Mouse (Mus musculus): ENCODE results near the gene Ccdc3. TPM values are rescaled to one million over a fixed set of nuclear protein-coding genes. Genes with fewer than 3 reads are reported as not detected.

The Ccdc3 gene
- polyA plus RNA-seq, 1 experiment from 2014 or later = 22.7 TPM

- no peaks in the 10 kb centered on the region for H3K9me3 ChIP-seq (ENCODE audit: control insufficient read depth, low read depth, low read length)
- H3K4me1 ChIP-seq (ENCODE audit: control insufficient read depth, insufficient read depth, low read length) = no peaks in the 10 kb centered on the region
- no peak overlapping the region for H3K27ac ChIP-seq (ENCODE audit: low read length)
- H3K27me3 ChIP-seq (ENCODE audit: control insufficient read depth, insufficient read depth, low read length) = no peaks in the 10 kb centered on the region
- no peak overlapping the region for H3K9ac ChIP-seq (replicated peaks; ENCODE audit: low read depth, low read length)
- no peaks in the 10 kb centered on the region for H3K36me3 ChIP-seq (ENCODE audit: control insufficient read depth, insufficient read depth, low read length)
- no peak overlapping the region for H3K4me3 ChIP-seq (ENCODE audit: low read depth, low read length)
- no peak overlapping the region for H3K4me2 ChIP-seq (replicated peaks; ENCODE audit: low read depth, low read length)
- no peak for ATAC-seq (ENCODE audit: insufficient number of reproducible peaks, insufficient read depth, low FRiP score, low read depth)
- 79% methylated on average over 3 of the region's 3 CpGs for WGBS
Measured at GRCm38 (mm10) chr2:5185631-5186030, 48.1 kb downstream of the Ccdc3 start.

- WGBS = 90% methylated on average over 4 of the region's 4 CpGs
- H3K4me1 ChIP-seq (ENCODE audit: control insufficient read depth, insufficient read depth, low read length) = no peaks in the 10 kb centered on the region
Measured at GRCm38 (mm10) chr2:5192156-5192555, 54.6 kb downstream of the Ccdc3 start.

DNA sequence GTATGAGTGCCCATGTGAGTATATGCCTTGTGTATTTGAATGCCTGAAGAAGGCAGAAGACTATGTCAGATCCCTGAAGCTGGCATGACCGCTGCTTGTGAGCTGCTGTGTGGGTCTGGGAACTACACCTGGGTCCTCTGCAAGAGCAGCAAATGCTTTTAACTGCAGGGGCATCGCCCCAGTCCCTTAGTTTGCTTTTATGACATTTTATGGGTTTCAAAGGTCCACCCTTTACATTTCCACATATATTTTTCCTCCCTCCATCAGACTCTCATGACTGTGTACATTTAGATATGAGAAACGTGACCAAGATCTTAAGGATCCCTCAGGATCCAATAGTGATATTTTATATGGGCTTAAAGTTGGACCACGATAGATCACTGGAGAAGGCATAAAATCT, 55.5 kb downstream of the Ccdc3 start:
- WGBS = 76% methylated on average over 4 of the region's 4 CpGs
- Histone ChIP-seq H3K9me3 (ENCODE audit: control insufficient read depth, low read depth, low read length) (no peaks in the 10 kb centered on the region), H3K4me2 (replicated peaks; ENCODE audit: low read depth, low read length) (no peak overlapping the region), H3K9ac (replicated peaks; ENCODE audit: low read depth, low read length) (no peak overlapping the region), H3K4me3 (ENCODE audit: low read depth, low read length) (no peak overlapping the region), H3K27ac (ENCODE audit: low read length) (no peak overlapping the region), H3K27me3 (ENCODE audit: control insufficient read depth, insufficient read depth, low read length) (no peaks in the 10 kb centered on the region), H3K4me1 (ENCODE audit: control insufficient read depth, insufficient read depth, low read length) (no peaks in the 10 kb centered on the region), H3K36me3 (ENCODE audit: control insufficient read depth, insufficient read depth, low read length) (no peaks in the 10 kb centered on the region)
- no peak for ATAC-seq (ENCODE audit: insufficient number of reproducible peaks, insufficient read depth, low FRiP score, low read depth)

More at GRCm38 (mm10) chr2:5192156-5192555, 54.6 kb downstream of the Ccdc3 start:
- ATAC-seq (ENCODE audit: insufficient number of reproducible peaks, insufficient read depth, low FRiP score, low read depth) = no peak
- H3K9ac ChIP-seq (replicated peaks; ENCODE audit: low read depth, low read length) = no peak overlapping the region
- H3K27ac ChIP-seq (ENCODE audit: low read length) = no peak overlapping the region
- H3K4me3 ChIP-seq (ENCODE audit: low read depth, low read length) = no peak overlapping the region
- H3K27me3 ChIP-seq (ENCODE audit: control insufficient read depth, insufficient read depth, low read length) = no peaks in the 10 kb centered on the region
- no peak overlapping the region for H3K4me2 ChIP-seq (replicated peaks; ENCODE audit: low read depth, low read length)
- H3K36me3 ChIP-seq (ENCODE audit: control insufficient read depth, insufficient read depth, low read length) = no peaks in the 10 kb centered on the region
- no peaks in the 10 kb centered on the region for H3K9me3 ChIP-seq (ENCODE audit: control insufficient read depth, low read depth, low read length)

GRCm38 (mm10) chr2:5194701-5195215, 57.2 kb downstream of the Ccdc3 start:
- Histone ChIP-seq H3K4me3 (ENCODE audit: low read depth, low read length) (no peak overlapping the region), H3K9ac (replicated peaks; ENCODE audit: low read depth, low read length) (no peak overlapping the region), H3K4me1 (ENCODE audit: control insufficient read depth, insufficient read depth, low read length) (no peaks in the 10 kb centered on the region), H3K9me3 (ENCODE audit: control insufficient read depth, low read depth, low read length) (no peaks in the 10 kb centered on the region), H3K4me2 (replicated peaks; ENCODE audit: low read depth, low read length) (no peak overlapping the region), H3K27me3 (ENCODE audit: control insufficient read depth, insufficient read depth, low read length) (no peaks in the 10 kb centered on the region), H3K36me3 (ENCODE audit: control insufficient read depth, insufficient read depth, low read length) (no peaks in the 10 kb centered on the region), H3K27ac (ENCODE audit: low read length) (no peak overlapping the region)
- 63% methylated on average over 6 of the region's 6 CpGs for WGBS
- no peak for ATAC-seq (ENCODE audit: insufficient number of reproducible peaks, insufficient read depth, low FRiP score, low read depth)

DNA sequence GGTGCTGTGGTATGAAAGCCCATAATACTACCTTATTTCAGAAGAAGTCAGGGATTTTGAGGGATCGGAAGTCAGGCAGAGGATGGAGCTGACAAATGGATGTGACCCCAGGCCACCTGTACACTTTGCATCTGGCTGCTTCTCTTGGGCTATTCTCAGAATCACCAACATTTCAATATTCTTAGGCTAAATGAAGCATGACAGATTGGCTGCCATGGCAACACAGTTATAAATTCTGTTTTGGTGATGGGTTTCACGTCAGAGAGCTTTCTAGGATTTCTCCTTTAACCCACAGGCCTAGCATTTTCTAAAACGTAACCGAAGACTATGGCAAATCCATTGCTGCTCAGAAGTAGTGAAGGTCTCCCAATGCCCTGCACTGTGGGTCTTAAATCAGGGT, 59.9 kb downstream of the Ccdc3 start:
- Histone ChIP-seq H3K27ac (ENCODE audit: low read length) (no peak overlapping the region), H3K4me1 (ENCODE audit: control insufficient read depth, insufficient read depth, low read length) (no peaks in the 10 kb centered on the region), H3K9ac (replicated peaks; ENCODE audit: low read depth, low read length) (no peak overlapping the region), H3K27me3 (ENCODE audit: control insufficient read depth, insufficient read depth, low read length) (no peaks in the 10 kb centered on the region), H3K36me3 (ENCODE audit: control insufficient read depth, insufficient read depth, low read length) (no peaks in the 10 kb centered on the region), H3K9me3 (ENCODE audit: control insufficient read depth, low read depth, low read length) (no peaks in the 10 kb centered on the region), H3K4me3 (ENCODE audit: low read depth, low read length) (no peak overlapping the region), H3K4me2 (replicated peaks; ENCODE audit: low read depth, low read length) (no peak overlapping the region)
- no peak for ATAC-seq (ENCODE audit: insufficient number of reproducible peaks, insufficient read depth, low FRiP score, low read depth)
- WGBS = 81% methylated on average over 4 of the region's 4 CpGs

GRCm38 (mm10) chr2:5199289-5199688, 61.7 kb downstream of the Ccdc3 start:
- no peak overlapping the region for H3K27ac ChIP-seq (ENCODE audit: low read length)
- WGBS = 89% methylated on average over 17 of the region's 17 CpGs
- no peaks in the 10 kb centered on the region for H3K36me3 ChIP-seq (ENCODE audit: control insufficient read depth, insufficient read depth, low read length)
- no peak overlapping the region for H3K4me2 ChIP-seq (replicated peaks; ENCODE audit: low read depth, low read length)
- no peak overlapping the region for H3K9ac ChIP-seq (replicated peaks; ENCODE audit: low read depth, low read length)
- ATAC-seq (ENCODE audit: insufficient number of reproducible peaks, insufficient read depth, low FRiP score, low read depth) = no peak
- H3K9me3 ChIP-seq (ENCODE audit: control insufficient read depth, low read depth, low read length) = no peaks in the 10 kb centered on the region
- no peak overlapping the region for H3K4me3 ChIP-seq (ENCODE audit: low read depth, low read length)
- no peaks in the 10 kb centered on the region for H3K4me1 ChIP-seq (ENCODE audit: control insufficient read depth, insufficient read depth, low read length)
- no peaks in the 10 kb centered on the region for H3K27me3 ChIP-seq (ENCODE audit: control insufficient read depth, insufficient read depth, low read length)

- Histone ChIP-seq H3K4me2 (replicated peaks; ENCODE audit: low read depth, low read length) (no peak overlapping the region), H3K36me3 (ENCODE audit: control insufficient read depth, insufficient read depth, low read length) (no peaks in the 10 kb centered on the region), H3K27me3 (ENCODE audit: control insufficient read depth, insufficient read depth, low read length) (no peaks in the 10 kb centered on the region), H3K9me3 (ENCODE audit: control insufficient read depth, low read depth, low read length) (no peaks in the 10 kb centered on the region), H3K9ac (replicated peaks; ENCODE audit: low read depth, low read length) (no peak overlapping the region), H3K4me3 (ENCODE audit: low read depth, low read length) (no peak overlapping the region), H3K4me1 (ENCODE audit: control insufficient read depth, insufficient read depth, low read length) (no peaks in the 10 kb centered on the region), H3K27ac (ENCODE audit: low read length) (no peak overlapping the region)
- WGBS = 65% methylated on average over 7 of the region's 7 CpGs
- ATAC-seq (ENCODE audit: insufficient number of reproducible peaks, insufficient read depth, low FRiP score, low read depth) = no peak
Measured at GRCm38 (mm10) chr2:5200817-5201364, 63.3 kb downstream of the Ccdc3 start.

- Histone ChIP-seq H3K4me3 (ENCODE audit: low read depth, low read length) (no peak overlapping the region), H3K4me1 (ENCODE audit: control insufficient read depth, insufficient read depth, low read length) (no peaks in the 10 kb centered on the region), H3K27ac (ENCODE audit: low read length) (no peak overlapping the region), H3K9me3 (ENCODE audit: control insufficient read depth, low read depth, low read length) (no peaks in the 10 kb centered on the region), H3K4me2 (replicated peaks; ENCODE audit: low read depth, low read length) (no peak overlapping the region), H3K36me3 (ENCODE audit: control insufficient read depth, insufficient read depth, low read length) (no peaks in the 10 kb centered on the region), H3K9ac (replicated peaks; ENCODE audit: low read depth, low read length) (no peak overlapping the region), H3K27me3 (ENCODE audit: control insufficient read depth, insufficient read depth, low read length) (no peaks in the 10 kb centered on the region)
- WGBS = 80% methylated on average over 1 of the region's 1 CpGs
- no peak for ATAC-seq (ENCODE audit: insufficient number of reproducible peaks, insufficient read depth, low FRiP score, low read depth)
Measured at GRCm38 (mm10) chr2:5203146-5203545, 65.6 kb downstream of the Ccdc3 start.

DNA sequence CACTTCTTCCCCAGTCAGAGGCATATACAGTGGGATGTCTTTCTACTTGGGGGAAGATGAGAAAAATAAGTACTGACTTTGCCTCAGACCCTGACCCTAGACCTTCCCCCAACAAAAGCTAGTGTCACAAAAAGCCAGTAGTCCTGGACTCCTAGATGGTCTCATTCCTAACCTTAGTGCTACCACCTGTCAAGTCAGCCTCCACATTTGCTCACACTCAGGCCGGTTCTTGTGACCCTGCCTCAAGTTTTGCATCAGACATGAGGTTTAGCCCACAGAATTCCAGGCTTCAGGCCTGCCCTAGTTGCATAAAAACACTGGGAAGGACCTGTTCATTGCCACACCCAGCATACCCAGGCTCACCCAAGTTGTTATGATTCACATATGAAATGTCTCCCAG, 67.4 kb downstream of the Ccdc3 start:
- Histone ChIP-seq H3K4me3 (ENCODE audit: low read depth, low read length) (no peak overlapping the region), H3K4me1 (ENCODE audit: control insufficient read depth, insufficient read depth, low read length) (no peaks in the 10 kb centered on the region), H3K9me3 (ENCODE audit: control insufficient read depth, low read depth, low read length) (no peaks in the 10 kb centered on the region), H3K27ac (ENCODE audit: low read length) (no peak overlapping the region), H3K27me3 (ENCODE audit: control insufficient read depth, insufficient read depth, low read length) (no peaks in the 10 kb centered on the region), H3K4me2 (replicated peaks; ENCODE audit: low read depth, low read length) (no peak overlapping the region), H3K36me3 (ENCODE audit: control insufficient read depth, insufficient read depth, low read length) (no peaks in the 10 kb centered on the region), H3K9ac (replicated peaks; ENCODE audit: low read depth, low read length) (no peak overlapping the region)
- no peak for ATAC-seq (ENCODE audit: insufficient number of reproducible peaks, insufficient read depth, low FRiP score, low read depth)
- WGBS = 86% methylated on average over 1 of the region's 1 CpGs

Measured in stomach, embryonic 14.5 days (tissue).